Mouse (Mus musculus) G1E (cell line): Measurements from ENCODE around the gene Fitm2. TPM values are rescaled to one million over a fixed set of nuclear protein-coding genes. Genes with fewer than 3 reads are reported as not detected.
"Not testable (repeated sequence)": the region's sequence is repeated elsewhere in the genome, so short reads cannot be mapped to it uniquely, and the experiment has no call there.

Experiments used
- ATAC-seq: 2 replicates; pipeline ENCODE4 v1.8.0; 2016; ENCODE audit warnings: mild to moderate bottlenecking; ENCODE audit not compliant: insufficient number of reproducible peaks, poor library complexity, low FRiP score, severe bottlenecking; ENCODE audit errors: extremely low read depth
- DNase-seq: peaks from one replicate; pipeline ENCODE4 v3.0.0; 2012; ENCODE audit warnings: low spot score
- H3K27me3 ChIP-seq: 2 replicates; pipeline ENCODE4 v1.6.1; 2012; ENCODE audit warnings: mild to moderate bottlenecking, low read length, inconsistent platforms; ENCODE audit not compliant: insufficient read depth
- H3K36me3 ChIP-seq: replicated peaks from 2 replicates; pipeline ENCODE3; 2012; ENCODE audit warnings: mild to moderate bottlenecking, inconsistent platforms
- H3K4me1 ChIP-seq: 2 replicates; pipeline ENCODE4 v1.6.1; 2012; ENCODE audit warnings: low read depth, low read length, inconsistent platforms, mixed read lengths; ENCODE audit not compliant: insufficient read depth
- H3K4me3 ChIP-seq: 2 replicates; pipeline ENCODE4 v1.5.1; 2012; ENCODE audit warnings: low read depth, mild to moderate bottlenecking, inconsistent platforms, low read length, moderate library complexity, mixed read lengths
- H3K9me3 ChIP-seq: replicated peaks from 2 replicates; pipeline ENCODE4 v1.6.1; 2012; ENCODE audit warnings: inconsistent platforms
- CTCF ChIP-seq: IDR thresholded peaks from 2 replicates; pipeline ENCODE4 v1.5.1; 2012; ENCODE audit warnings: low read depth, low read length, inconsistent platforms, mixed read lengths
- GATA1 ChIP-seq: IDR thresholded peaks from 2 replicates; pipeline ENCODE4 v1.6.1; 2012; ENCODE audit warnings: borderline replicate concordance, low read length, inconsistent platforms, mixed read lengths
- GATA2 ChIP-seq: IDR thresholded peaks from 2 replicates; pipeline ENCODE4 v1.6.1; 2012; ENCODE audit warnings: low read depth, low read length, inconsistent platforms, borderline replicate concordance
- POLR2AphosphoS5 ChIP-seq: IDR thresholded peaks from 2 replicates; pipeline ENCODE4 v1.6.1; 2012; ENCODE audit warnings: low read depth, low read length, inconsistent platforms; ENCODE audit not compliant: insufficient replicate concordance
- TAL1 ChIP-seq: conservative IDR thresholded peaks from 2 replicates; pipeline ENCODE4 v1.6.1; 2012; ENCODE audit warnings: low read depth, low read length, inconsistent platforms, mixed read lengths
- polyA plus RNA-seq: library from polyadenylated mRNA; stranded (reverse); fragments of >175 nt; gene quantifications from 2 replicates; pipeline ENCODE4 v1.2.3, GENCODE M21; 2012
- total RNA-seq, 2 experiments: library from RNA; stranded (forward) in 1 of 2; stranded (reverse) in 1 of 2; fragments of 200-1000 nt in 1 of 2; fragments of >200 nt in 1 of 2; fragmentation: Nextera tagmentation in 1 of 2; gene quantifications; 2 replicates each; pipeline ENCODE4 v1.2.3; 2014 to 2017

Gene Fitm2
- total and polyA plus RNA-seq, 3 experiments = 4.0 to 6.8 (median 4.8) TPM

DNA sequence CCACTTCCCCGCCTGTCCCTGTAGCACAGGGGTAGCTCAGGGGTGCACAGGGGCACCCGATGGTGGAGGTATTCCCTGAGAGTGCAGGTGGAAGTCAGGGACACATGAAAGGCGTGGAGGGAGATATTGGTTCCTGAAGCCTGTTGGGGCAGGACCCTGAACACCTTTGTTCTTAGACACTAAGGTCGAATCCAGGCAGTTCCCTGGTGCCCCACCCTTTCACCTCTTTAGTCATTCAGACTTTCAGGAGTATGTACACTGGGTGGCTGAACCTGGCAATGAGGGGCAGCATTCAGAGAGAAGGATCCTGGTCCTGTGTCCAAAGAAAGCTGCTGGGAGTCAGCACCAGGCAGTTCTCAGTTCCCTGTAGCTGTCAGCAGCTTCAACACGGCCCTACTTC lies 10.0 kb downstream of the Fitm2 start:
- Histone ChIP-seq H3K27me3 (no peaks in the 10 kb centered on the region), H3K4me3 (no peak overlapping the region), H3K36me3 (peaks cover 33% of the 10 kb centered on the region), H3K4me1 (0 out of 2 replicates have a peak, but pooled peaks cover 3% of the 10 kb centered on the region), H3K9me3 (no peaks in the 10 kb centered on the region)
- DNase-seq (no peak), ATAC-seq (no peak)
- TF ChIP-seq GATA2 = no peak
- TF ChIP-seq TAL1 = no peak
- TF ChIP-seq CTCF = no peak
- no peak for TF ChIP-seq POLR2AphosphoS5
- no peak for TF ChIP-seq GATA1

DNA sequence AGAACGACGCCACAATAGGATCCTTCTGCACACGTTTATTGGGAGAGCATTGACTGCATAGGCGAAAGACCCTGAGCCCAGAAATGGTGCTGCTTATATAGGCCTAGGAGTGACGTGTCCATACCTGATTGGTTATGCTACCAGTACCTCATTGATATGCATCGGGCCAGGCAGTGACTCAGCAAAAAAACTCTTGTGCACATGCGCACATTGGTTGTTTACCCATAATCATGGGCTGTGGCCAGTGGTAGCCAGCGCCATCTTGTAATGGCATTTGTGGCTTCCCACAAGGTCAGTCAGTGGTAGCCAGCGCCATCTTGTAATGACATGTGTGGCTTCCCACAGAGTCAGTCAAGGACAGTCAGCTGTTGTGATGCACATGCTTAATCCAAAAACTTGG lies 11.1 kb downstream of the Fitm2 start:
- H3K36me3 ChIP-seq = peaks cover 23% of the 10 kb centered on the region
- H3K27me3 ChIP-seq, H3K9me3 ChIP-seq, H3K4me3 ChIP-seq, ATAC-seq, DNase-seq, H3K4me1 ChIP-seq: not testable (repeated sequence)

DNA sequence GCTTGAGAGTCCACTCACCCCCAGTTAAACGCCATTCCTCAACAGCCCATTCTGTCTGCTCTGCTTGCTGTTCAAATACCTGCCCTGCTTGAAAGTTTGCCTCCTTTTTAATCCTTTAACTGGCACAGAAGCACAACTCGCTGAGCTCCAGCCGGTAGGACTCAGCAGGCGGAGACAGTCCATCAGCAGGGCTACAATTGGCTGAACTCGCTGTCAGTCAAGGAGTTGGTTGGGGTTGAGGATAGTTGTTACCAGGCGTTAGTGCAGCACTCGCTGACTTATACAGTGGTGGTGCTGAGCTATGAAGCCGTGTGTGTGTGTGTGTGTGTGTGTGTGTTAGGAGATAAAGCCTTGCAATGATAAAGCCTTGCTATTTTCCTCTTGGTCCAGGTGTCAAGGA lies 11.8 kb downstream of the Fitm2 start:
- no peak overlapping the region for H3K4me3 ChIP-seq
- ATAC-seq (no peak), DNase-seq (no peak)
- no peaks in the 10 kb centered on the region for H3K27me3 ChIP-seq
- H3K36me3 ChIP-seq = peaks cover 17% of the 10 kb centered on the region
- H3K9me3 ChIP-seq = no peaks in the 10 kb centered on the region
- TF ChIP-seq CTCF = no peak
- no peak for TF ChIP-seq TAL1
- TF ChIP-seq GATA1 = no peak
- TF ChIP-seq POLR2AphosphoS5 = no peak
- no peak for TF ChIP-seq GATA2
- H3K4me1 ChIP-seq = no peaks in the 10 kb centered on the region

DNA sequence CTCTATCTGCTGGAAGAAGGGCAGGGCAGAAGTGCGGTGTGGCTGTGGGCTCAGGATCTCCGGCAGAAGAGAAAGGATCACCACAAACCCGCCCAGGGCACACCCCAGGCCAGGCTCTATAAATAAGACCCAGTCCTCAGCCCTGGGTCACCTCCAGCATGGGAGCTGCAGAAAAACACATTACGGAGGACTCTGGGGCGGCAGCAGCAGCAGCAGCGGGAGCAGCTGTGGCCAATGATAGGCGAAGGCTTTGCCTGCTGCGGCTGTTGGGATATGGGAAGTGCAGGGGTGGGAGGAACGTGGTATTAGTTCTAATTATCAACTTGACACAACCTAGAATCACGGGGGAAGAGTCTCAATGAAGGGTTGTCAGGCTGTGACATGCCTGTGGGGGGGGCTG lies 13.0 kb downstream of the Fitm2 start:
- DNase-seq = no peak
- Histone ChIP-seq H3K4me1 (no peaks in the 10 kb centered on the region), H3K4me3 (no peak overlapping the region), H3K9me3 (no peaks in the 10 kb centered on the region), H3K36me3 (peaks cover 5% of the 10 kb centered on the region), H3K27me3 (no peaks in the 10 kb centered on the region)
- TF ChIP-seq TAL1 = no peak
- TF ChIP-seq POLR2AphosphoS5 = no peak
- TF ChIP-seq CTCF = no peak
- no peak for TF ChIP-seq GATA1
- no peak for TF ChIP-seq GATA2
- no peak for ATAC-seq

DNA sequence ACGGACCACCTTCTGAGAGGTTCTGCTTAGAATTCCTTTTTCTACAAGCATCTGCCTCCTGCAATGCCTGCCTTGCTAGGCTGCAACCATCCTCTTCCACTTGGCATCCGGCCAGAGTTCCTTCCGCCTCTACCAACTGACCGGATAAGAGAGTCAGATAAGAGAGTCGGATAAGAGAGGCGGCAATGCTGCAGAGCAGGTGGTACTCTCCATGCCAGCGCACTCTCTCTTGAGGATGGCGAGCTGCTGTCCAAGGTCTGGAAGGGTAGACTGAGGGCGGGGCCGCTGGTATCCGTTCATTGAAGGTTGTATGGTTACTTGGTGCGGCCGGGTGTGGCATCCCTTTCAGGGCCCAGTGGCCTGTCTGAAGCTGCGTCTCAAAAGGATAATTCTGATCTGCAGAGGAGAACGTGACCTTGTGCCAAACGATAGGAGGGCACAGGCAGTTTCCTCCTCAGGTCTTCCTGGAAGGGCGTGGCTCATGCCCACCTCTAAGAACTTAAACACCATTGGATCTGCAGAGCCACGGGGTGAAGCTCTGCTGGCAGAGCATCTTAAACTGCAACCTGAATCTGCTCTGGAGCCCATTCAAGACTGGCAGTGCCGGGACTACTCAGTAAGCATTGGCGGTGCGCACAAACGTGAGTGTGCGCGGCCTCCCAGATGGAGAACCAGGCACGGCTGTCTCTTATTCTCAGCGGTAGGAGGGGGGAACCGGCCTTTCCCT lies 13.7 kb downstream of the Fitm2 start:
- H3K36me3 ChIP-seq = peaks cover 3% of the 10 kb centered on the region
- DNase-seq (no peak), ATAC-seq (no peak)
- no peak for TF ChIP-seq TAL1
- no peak for TF ChIP-seq GATA1
- TF ChIP-seq POLR2AphosphoS5 = no peak
- TF ChIP-seq GATA2 = no peak
- no peak for TF ChIP-seq CTCF
- no peaks in the 10 kb centered on the region for H3K9me3 ChIP-seq
- no peaks in the 10 kb centered on the region for H3K4me1 ChIP-seq
- no peak overlapping the region for H3K4me3 ChIP-seq
- no peaks in the 10 kb centered on the region for H3K27me3 ChIP-seq

DNA sequence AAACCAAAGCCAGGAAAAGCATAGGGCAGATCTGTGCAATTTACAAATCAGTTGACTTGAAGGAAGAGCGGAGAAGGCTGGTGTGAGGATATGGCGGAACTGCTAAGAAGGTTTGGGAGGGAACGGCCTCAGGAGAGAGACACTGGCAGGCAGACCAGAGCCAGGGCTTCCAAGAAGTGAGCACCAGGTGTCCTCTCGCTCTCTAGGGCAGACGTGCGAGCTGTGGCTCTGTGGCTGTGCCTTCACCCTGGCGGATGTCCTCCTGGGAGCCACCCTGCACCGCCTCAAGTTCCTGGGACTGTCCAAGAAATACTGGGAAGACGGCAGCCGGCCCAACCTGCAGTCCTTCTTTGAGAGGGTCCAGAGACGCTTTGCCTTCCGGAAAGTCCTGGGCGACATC lies 19.1 kb downstream of the Fitm2 start:
- Histone ChIP-seq H3K36me3 (no peaks in the 10 kb centered on the region), H3K4me3 (no peak overlapping the region), H3K27me3 (no peaks in the 10 kb centered on the region; the same call in 1 of the 2 replicates), H3K4me1 (no peaks in the 10 kb centered on the region), H3K9me3 (no peaks in the 10 kb centered on the region)
- ATAC-seq = no peak
- TF ChIP-seq TAL1 (no peak), GATA1 (no peak)
- DNase-seq = no peak

DNA sequence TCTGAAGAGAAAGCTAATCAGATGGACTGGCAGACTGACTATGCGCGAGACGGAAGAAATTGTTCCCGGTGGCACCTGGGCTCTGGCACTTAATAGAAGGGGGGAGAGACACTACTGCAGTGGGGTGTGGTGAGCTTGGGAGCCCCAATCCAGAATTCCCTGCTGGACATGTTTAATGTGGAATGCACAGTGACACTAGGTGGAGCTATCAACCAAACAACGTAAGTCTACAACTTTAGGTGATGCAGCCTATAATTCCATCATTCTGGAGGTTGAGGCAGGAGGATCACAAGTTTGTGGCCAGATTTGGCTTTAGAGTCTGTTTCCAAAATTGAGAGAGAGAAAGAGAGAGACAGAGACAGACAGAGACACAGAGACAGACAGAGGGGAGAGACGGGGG lies 19.7 kb downstream of the Fitm2 start:
- Histone ChIP-seq H3K4me3 (no peak overlapping the region), H3K27me3 (no peaks in the 10 kb centered on the region; the same call in 1 of the 2 replicates), H3K36me3 (no peaks in the 10 kb centered on the region), H3K9me3 (no peaks in the 10 kb centered on the region), H3K4me1 (no peaks in the 10 kb centered on the region)
- ATAC-seq = no peak
- DNase-seq = no peak
- TF ChIP-seq POLR2AphosphoS5 (no peak), TAL1 (no peak)
